Mouse (Mus musculus) myocyte (in vitro differentiated cells): ENCODE data around the gene Tmem63c. TPM values are rescaled to one million over a fixed set of nuclear protein-coding genes. Genes with fewer than 3 reads are reported as not detected.

ENCODE experiments used
- H3K27me3 ChIP-seq: one replicate; pipeline ENCODE4 v1.6.1; 2011; ENCODE audit not compliant: control insufficient read depth, insufficient read depth, insufficient read length
- H3K36me3 ChIP-seq: one replicate; pipeline ENCODE4 v1.6.1; 2011; ENCODE audit not compliant: control insufficient read depth, insufficient read depth
- H3K4me2 ChIP-seq: one replicate; pipeline ENCODE4 v1.6.1; 2011; ENCODE audit warnings: low read depth, control low read depth
- H3K4me3 ChIP-seq: one replicate; pipeline ENCODE4 v1.5.1; 2011; ENCODE audit warnings: mild to moderate bottlenecking, control low read depth, moderate library complexity
- H3K79me2 ChIP-seq: one replicate; pipeline ENCODE4 v1.6.1; 2011; ENCODE audit not compliant: control insufficient read depth, insufficient read depth
- H3ac ChIP-seq: one replicate; pipeline ENCODE4 v1.6.1; 2011; ENCODE audit not compliant: control insufficient read depth, insufficient read length
- CEBPB ChIP-seq: IDR thresholded peaks from 2 replicates; pipeline ENCODE4 v1.6.1; 2011; ENCODE audit warnings: mild to moderate bottlenecking, moderate library complexity; ENCODE audit not compliant: poor library complexity, insufficient read depth, severe bottlenecking
- E2F4 ChIP-seq: IDR thresholded peaks from one replicate; pipeline ENCODE4 v1.6.1; 2011; ENCODE audit warnings: mild to moderate bottlenecking, control low read depth, moderate library complexity; ENCODE audit not compliant: insufficient read depth
- MAX ChIP-seq: IDR thresholded peaks from one replicate; pipeline ENCODE4 v1.6.1; 2011; ENCODE audit warnings: low read depth, mild to moderate bottlenecking, control low read depth
- MYOD1 ChIP-seq, 3 experiments: IDR thresholded peaks; one replicate each; pipeline ENCODE4 v1.6.1; 2011; ENCODE audit warnings: control low read depth in 2 of 3, low read depth in 2 of 3, mild to moderate bottlenecking in 2 of 3, moderate library complexity in 1 of 3; ENCODE audit not compliant: insufficient read length in 2 of 3, control insufficient read depth in 1 of 3
- MYOG ChIP-seq, 3 experiments: IDR thresholded peaks; one replicate each; pipeline ENCODE4 v1.6.1; 2011; ENCODE audit warnings: control low read depth in 2 of 3, low read depth in 2 of 3, mild to moderate bottlenecking in 2 of 3; ENCODE audit not compliant: insufficient read length in 2 of 3, control insufficient read depth in 1 of 3, insufficient read depth in 1 of 3
- POLR2A ChIP-seq: IDR thresholded peaks from one replicate; pipeline ENCODE4 v1.6.1; 2011; ENCODE audit warnings: low read depth, mild to moderate bottlenecking, control low read depth, moderate library complexity; ENCODE audit not compliant: insufficient read length
- POLR2AphosphoS2 ChIP-seq: IDR thresholded peaks from one replicate; pipeline ENCODE4 v1.6.1; 2011; ENCODE audit warnings: low read depth, control low read depth; ENCODE audit not compliant: insufficient read length
- REST ChIP-seq: IDR thresholded peaks from one replicate; pipeline ENCODE4 v1.6.1; 2011; ENCODE audit warnings: mild to moderate bottlenecking, control low read depth, moderate library complexity; ENCODE audit not compliant: insufficient read depth, insufficient read length
- SRF ChIP-seq: IDR thresholded peaks from one replicate; pipeline ENCODE4 v1.6.1; 2011; ENCODE audit warnings: low read depth; ENCODE audit not compliant: control insufficient read depth, insufficient read length
- TCF12 ChIP-seq: IDR thresholded peaks from one replicate; pipeline ENCODE4 v1.6.1; 2011; ENCODE audit warnings: mild to moderate bottlenecking, control low read depth; ENCODE audit not compliant: poor library complexity, insufficient read depth, severe bottlenecking
- TCF3 ChIP-seq: IDR thresholded peaks from one replicate; pipeline ENCODE4 v1.6.1; 2011; ENCODE audit warnings: low read depth, control low read depth; ENCODE audit not compliant: insufficient read length
- USF1 ChIP-seq: IDR thresholded peaks from one replicate; pipeline ENCODE4 v1.6.1; 2011; ENCODE audit warnings: low read depth, mild to moderate bottlenecking, control low read depth, moderate library complexity
- polyA plus RNA-seq: library from polyadenylated mRNA; unstranded; fragments of >200 nt; fragmentation: generic; extraction: Trizol; gene quantifications from one replicate; pipeline ENCODE4 v1.2.1, GENCODE M21; 2012; ENCODE audit warnings: missing spikeins

Gene Tmem63c
- polyA plus RNA-seq, 1 experiment = not detected

DNA sequence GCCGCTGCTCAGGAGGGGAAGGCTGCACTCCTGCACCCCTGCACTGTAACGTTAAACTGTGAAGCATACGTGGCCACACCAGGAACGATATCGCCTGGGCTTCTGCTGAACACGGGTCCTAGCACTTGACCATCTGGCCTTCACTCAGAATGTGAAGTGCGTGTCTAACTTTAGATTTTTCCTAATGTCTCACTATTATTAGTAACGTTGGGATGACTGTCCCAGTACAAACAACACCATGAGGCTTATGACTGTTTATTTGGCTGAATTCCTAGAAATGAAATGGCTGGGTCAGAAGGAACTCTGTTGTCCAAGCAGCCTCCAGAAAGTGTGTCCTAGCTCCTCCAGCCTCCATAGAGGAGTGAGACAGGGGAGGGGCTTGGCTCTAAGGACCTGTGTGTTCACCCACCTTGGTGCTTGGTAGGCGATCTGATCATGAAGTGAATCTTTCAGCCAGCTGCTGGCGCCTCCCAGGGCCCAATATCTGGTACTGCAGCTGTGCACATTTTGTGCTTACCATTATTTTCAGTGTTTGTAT lies 21.8 kb upstream of the Tmem63c start:
- H3K4me3 ChIP-seq = no peak overlapping the region

DNA sequence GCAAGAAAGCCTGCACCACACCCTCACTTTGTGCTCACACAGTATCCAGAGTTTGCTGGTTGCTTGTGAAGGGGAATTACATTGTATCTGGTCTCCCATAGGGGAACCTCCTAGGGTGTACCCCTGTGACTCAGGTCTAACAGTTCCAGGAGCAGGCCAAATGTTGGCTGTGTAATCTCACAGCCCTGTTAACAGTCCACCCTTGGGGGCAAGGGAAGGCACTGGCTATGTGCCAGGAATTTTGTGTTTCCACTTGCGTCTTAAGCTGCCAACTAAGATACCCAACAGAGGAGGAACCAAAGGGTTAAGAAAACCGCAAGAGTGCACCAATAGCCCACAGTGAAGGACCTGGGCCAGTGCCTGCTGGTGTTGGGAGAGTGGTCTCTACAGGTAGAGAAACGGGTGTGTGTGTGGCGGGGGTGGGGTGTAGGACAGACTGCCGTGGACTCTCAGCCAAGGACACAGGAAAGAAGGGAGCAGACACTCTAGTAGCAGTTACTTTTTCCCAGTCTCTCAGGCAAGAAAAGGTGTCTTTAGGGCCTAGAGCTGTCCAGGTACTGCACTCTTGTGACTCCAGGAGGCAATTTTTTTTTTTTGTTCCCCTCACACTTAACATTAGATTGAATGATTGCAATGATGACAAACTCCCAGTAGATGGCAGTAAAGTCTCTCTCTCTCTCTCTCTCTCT lies 20.8 kb upstream of the Tmem63c start:
- Histone ChIP-seq H3K36me3 (no peaks in the 10 kb centered on the region), H3K4me2 (no peak overlapping the region), H3ac (no peak overlapping the region), H3K4me3 (no peak overlapping the region), H3K27me3 (peaks cover 22% of the 10 kb centered on the region), H3K79me2 (no peaks in the 10 kb centered on the region)
- TF ChIP-seq MYOD1 (IDR thresholded peaks at IDR 0.05; ENCODE audit: control insufficient read depth in 1 of 3, insufficient read length in 2 of 3, low read depth in 2 of 3) = no peak
- TF ChIP-seq MAX = no peak
- TF ChIP-seq POLR2AphosphoS2 = no peak
- no peak for TF ChIP-seq E2F4
- TF ChIP-seq SRF = no peak
- TF ChIP-seq REST = no peak
- no peak for TF ChIP-seq MYOG (IDR thresholded peaks at IDR 0.05; ENCODE audit: control insufficient read depth in 1 of 3, insufficient read depth in 1 of 3, insufficient read length in 2 of 3, low read depth in 2 of 3)
- TF ChIP-seq TCF12 = no peak
- TF ChIP-seq USF1 = no peak
- no peak for TF ChIP-seq POLR2A
- no peak for TF ChIP-seq CEBPB
- TF ChIP-seq TCF3 = no peak

More for the DNA sequence above, 21.8 kb upstream of the Tmem63c start:
- Histone ChIP-seq H3ac (no peak overlapping the region), H3K27me3 (peaks cover 15% of the 10 kb centered on the region), H3K4me2 (no peak overlapping the region), H3K36me3 (no peaks in the 10 kb centered on the region), H3K79me2 (no peaks in the 10 kb centered on the region)
- TF ChIP-seq MYOD1 (IDR thresholded peaks at IDR 0.05; ENCODE audit: control insufficient read depth in 1 of 3, insufficient read length in 2 of 3, low read depth in 2 of 3) (no peak), MAX (no peak), USF1 (no peak), REST (no peak)

GRCm38 (mm10) chr12:87000840-87001176 lies 20.3 kb upstream of the Tmem63c start:
- Histone ChIP-seq H3ac (no peak overlapping the region), H3K4me2 (no peak overlapping the region)
- TF ChIP-seq E2F4 = no peak
- no peak for TF ChIP-seq POLR2AphosphoS2
- no peak for TF ChIP-seq TCF12
- TF ChIP-seq MYOG (IDR thresholded peaks at IDR 0.05; ENCODE audit: control insufficient read depth in 1 of 3, insufficient read depth in 1 of 3, insufficient read length in 2 of 3, low read depth in 2 of 3) = no peak
- TF ChIP-seq CEBPB = no peak
- no peak for TF ChIP-seq USF1
- TF ChIP-seq MYOD1 (IDR thresholded peaks at IDR 0.05; ENCODE audit: control insufficient read depth in 1 of 3, insufficient read length in 2 of 3, low read depth in 2 of 3) = no peak
- TF ChIP-seq POLR2A = no peak
- TF ChIP-seq SRF = no peak

DNA sequence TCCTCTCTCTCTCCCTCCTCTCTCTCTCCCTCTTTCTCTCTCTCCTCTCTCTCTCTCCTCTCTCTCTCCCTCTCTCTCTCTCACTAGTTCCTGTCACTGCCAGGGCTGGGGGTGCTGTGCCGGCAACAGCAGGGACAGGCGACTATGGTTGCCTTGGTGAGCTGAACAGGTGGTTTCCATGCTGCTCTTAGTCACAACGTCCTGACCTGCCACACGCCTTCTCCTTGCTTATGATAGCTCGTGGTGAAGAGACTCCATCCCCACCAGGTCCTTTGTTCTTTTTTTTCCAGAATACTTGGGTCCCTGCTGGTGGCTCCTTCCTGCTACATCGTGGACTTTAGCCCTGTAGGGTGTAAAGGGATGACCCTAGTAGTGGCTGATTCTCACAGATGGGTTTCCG lies 18.9 kb upstream of the Tmem63c start:
- Histone ChIP-seq H3K4me2 (no peak overlapping the region), H3K4me3 (no peak overlapping the region), H3K79me2 (no peaks in the 10 kb centered on the region), H3ac (no peak overlapping the region), H3K36me3 (no peaks in the 10 kb centered on the region), H3K27me3 (peaks cover 41% of the 10 kb centered on the region)
- TF ChIP-seq POLR2AphosphoS2 (no peak), E2F4 (no peak), CEBPB (no peak), MYOD1 (IDR thresholded peaks at IDR 0.05; ENCODE audit: control insufficient read depth in 1 of 3, insufficient read length in 2 of 3, low read depth in 2 of 3) (no peak), TCF12 (no peak), SRF (no peak), POLR2A (no peak), MYOG (IDR thresholded peaks at IDR 0.05; ENCODE audit: control insufficient read depth in 1 of 3, insufficient read depth in 1 of 3, insufficient read length in 2 of 3, low read depth in 2 of 3) (no peak), MAX (no peak), REST (no peak), TCF3 (no peak), USF1 (no peak)

More at GRCm38 (mm10) chr12:87000840-87001176, 20.3 kb upstream of the Tmem63c start:
- H3K79me2 ChIP-seq = no peaks in the 10 kb centered on the region
- no peak overlapping the region for H3K4me3 ChIP-seq
- H3K27me3 ChIP-seq = peaks cover 27% of the 10 kb centered on the region
- H3K36me3 ChIP-seq = no peaks in the 10 kb centered on the region
